8 mouse cellular contexts compared by ENCODE assay signal in the genomic region with DNA sequence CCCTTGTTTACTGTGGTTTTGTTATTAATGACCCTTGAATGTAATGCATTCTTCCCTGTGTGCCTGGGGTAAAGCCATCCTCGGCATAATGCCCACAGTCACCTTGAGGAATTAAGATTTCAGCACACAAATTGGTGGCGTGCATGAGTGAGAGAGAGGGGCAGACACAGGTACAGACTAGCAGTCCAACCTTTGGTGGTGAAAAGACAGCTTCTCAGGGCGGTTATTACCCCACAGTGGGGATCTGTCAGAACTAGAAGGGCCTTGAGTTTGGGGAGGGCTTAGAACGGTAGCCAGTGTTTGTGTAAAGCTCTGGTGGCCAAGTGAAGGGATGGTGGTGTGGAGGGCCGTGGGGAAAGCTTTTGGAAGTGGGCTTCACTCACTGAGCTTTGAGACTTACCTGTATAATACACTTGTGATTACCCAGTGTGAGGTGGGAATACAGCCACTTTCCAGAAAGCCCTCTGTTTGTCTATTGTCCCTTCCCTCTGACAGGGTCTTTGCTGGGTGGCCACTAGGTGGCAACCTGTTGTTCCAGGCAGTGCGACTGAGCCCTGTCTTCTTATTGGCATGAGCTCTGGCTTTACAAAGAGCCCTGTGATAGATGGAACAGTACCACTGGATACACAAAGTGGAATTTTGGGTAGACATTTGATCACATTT. TPM values are rescaled to one million over a fixed set of nuclear protein-coding genes. Genes with fewer than 3 reads are reported as not detected.
A peak's percentile ranks its signal among the peaks of the same experiment; 100 is the strongest.
DNase-seq lines count a peak whose midpoint lies in the region; ATAC-seq lines count a peak whose summit lies in the region.

No protein-coding gene starts in this region.

- no peaks in the 10 kb centered on the region for H3K9me3 ChIP-seq in kidney, embryonic 16.5 days (ENCODE audit: low read length)

- H3K27ac ChIP-seq in kidney, embryonic 16.5 days (ENCODE audit: low read length), result 0 out of 2 replicates have a peak overlapping the region, but pooled peaks have one; percentile 1

- H3K4me2 ChIP-seq in kidney, embryonic 16.5 days (replicated peaks; ENCODE audit: low read depth, low read length), result no peak overlapping the region

- peak; percentile 62 for DNase-seq in CD4-positive, CD25-positive, alpha-beta regulatory T cell, adult 2 months (ENCODE audit: low read depth, low spot score)
- DNase-seq in R1 (ENCODE audit: low read depth, low spot score), result peak; percentile 53
- peak; percentile 72 to 76 for DNase-seq in cerebellum, postnatal 14 days
- DNase-seq in lung, adult 18-20 months, result peak; percentile 37 to 65
- DNase-seq in retina, adult 2 months (ENCODE audit: low read depth, low spot score), result peak; percentile 8

- 0 out of 2 replicates have a peak, but pooled peaks cover 2% of the 10 kb centered on the region for H3K36me3 ChIP-seq in kidney, embryonic 16.5 days (ENCODE audit: insufficient read depth, low read length)

- WGBS in kidney, embryonic 16.5 days, result 63% methylated on average over 6 of the region's 6 CpGs

- H3K9ac ChIP-seq in kidney, embryonic 16.5 days (replicated peaks; ENCODE audit: low read length), result no peak overlapping the region

- H3K4me1 ChIP-seq in kidney, embryonic 16.5 days (ENCODE audit: insufficient read depth, low read length), result peaks cover 16% of the 10 kb centered on the region

- ATAC-seq in granulocyte monocyte progenitor cell, adult 5-6 weeks (replicated peaks; ENCODE audit: poor library complexity, severe bottlenecking), result peak; percentile 58; the same call in 1 of the 2 replicates
- ATAC-seq in kidney, embryonic 16.5 days (ENCODE audit: low FRiP score, low TSS enrichment), result peak; percentile 63
- ATAC-seq in erythroblast, adult 5-6 weeks (replicated peaks; ENCODE audit: low FRiP score, poor library complexity, severe bottlenecking), result no peak

- H3K4me3 ChIP-seq in kidney, embryonic 16.5 days (ENCODE audit: low read length), result no peak overlapping the region

- H3K27me3 ChIP-seq in kidney, embryonic 16.5 days (ENCODE audit: insufficient read depth, low read length), result no peaks in the 10 kb centered on the region

RNA-seq across cellular contexts. Expression of a gene that starts 59.2 kb away (rescaled TPM):
- 5.6 and 8.7 TPM in 2 replicates for total RNA-seq in granulocyte monocyte progenitor cell, adult 5-6 weeks (2014; fragmentation: Nextera tagmentation)
- 5.9 and 10.7 TPM in 2 replicates for total RNA-seq in granulocyte monocyte progenitor cell, adult 5-6 weeks (2017)
- 24.0 and 24.1 TPM in 2 replicates for polyA plus RNA-seq in kidney, embryonic 16.5 days (2015; fragmentation: Nextera tagmentation; extraction: Ambion mirVana)
- 0.21 and 1.3 TPM in 2 replicates for total RNA-seq in erythroblast, adult 5-6 weeks (2015; ENCODE audit: low replicate concordance)
- total RNA-seq in erythroblast, adult 5-6 weeks (2017; ENCODE audit: low replicate concordance), result 0.70 and 7.4 TPM in 2 replicates

Comparison
In these comparisons a context has a peak if more than half of its experiments do, and no peak if none do; other contexts are left out.
1. DNase-seq: peak in every context shown above with its lines; median percentile 74 in cerebellum, postnatal 14 days; 62 in CD4-positive, CD25-positive, alpha-beta regulatory T cell, adult 2 months; 53 in R1; 51 in lung, adult 18-20 months; 8 in retina, adult 2 months.